Mouse (Mus musculus) C2C12 (cell line): ENCODE measurements around the gene Kiz. TPM values are rescaled to one million over a fixed set of nuclear protein-coding genes. Genes with fewer than 3 reads are reported as not detected.

Source experiments
- H3K27me3 ChIP-seq: one replicate; pipeline ENCODE4 v1.6.1; 2011; ENCODE audit not compliant: control insufficient read depth, insufficient read depth, insufficient read length
- H3K36me3 ChIP-seq: one replicate; pipeline ENCODE4 v1.6.1; 2011; ENCODE audit not compliant: control insufficient read depth, insufficient read depth
- H3K4me3 ChIP-seq: one replicate; pipeline ENCODE4 v1.5.1; 2011; ENCODE audit warnings: mild to moderate bottlenecking, control low read depth; ENCODE audit not compliant: poor library complexity, insufficient read depth, severe bottlenecking
- H3K79me2 ChIP-seq: one replicate; pipeline ENCODE4 v1.6.1; 2011; ENCODE audit not compliant: control insufficient read depth, insufficient read depth
- H3K79me3 ChIP-seq: one replicate; pipeline ENCODE4 v1.6.1; 2011; ENCODE audit warnings: low read depth, control low read depth
- H3ac ChIP-seq: one replicate; pipeline ENCODE3; 2011; ENCODE audit warnings: low read depth; ENCODE audit not compliant: control insufficient read depth, insufficient read length
- CEBPB ChIP-seq: IDR thresholded peaks from one replicate; pipeline ENCODE4 v1.6.1; 2011; ENCODE audit warnings: low read depth, mild to moderate bottlenecking, control low read depth, moderate library complexity
- CTCF ChIP-seq: IDR thresholded peaks from one replicate; pipeline ENCODE4 v1.5.1; 2011; ENCODE audit not compliant: control insufficient read depth, insufficient read depth, insufficient read length
- FOSL1 ChIP-seq: IDR thresholded peaks from one replicate; pipeline ENCODE4 v1.8.0; 2011; ENCODE audit warnings: mild to moderate bottlenecking, low read length; ENCODE audit not compliant: poor library complexity, insufficient read depth, severe bottlenecking
- MAX ChIP-seq: IDR thresholded peaks from one replicate; pipeline ENCODE4 v1.6.1; 2011; ENCODE audit warnings: mild to moderate bottlenecking, control low read depth
- MYOD1 ChIP-seq: IDR thresholded peaks from one replicate; pipeline ENCODE4 v1.6.1; 2011; ENCODE audit warnings: low read depth; ENCODE audit not compliant: control insufficient read depth, insufficient read length
- MYOG ChIP-seq: IDR thresholded peaks from one replicate; pipeline ENCODE4 v1.6.1; 2011; ENCODE audit not compliant: control insufficient read depth, insufficient read length; ENCODE audit errors: extremely low read depth
- USF1 ChIP-seq: IDR thresholded peaks from one replicate; pipeline ENCODE4 v1.6.1; 2011; ENCODE audit warnings: low read depth, mild to moderate bottlenecking, control low read depth, moderate library complexity
- polyA plus RNA-seq: library from polyadenylated mRNA; unstranded; fragments of >200 nt; fragmentation: generic; extraction: Trizol; gene quantifications from one replicate; pipeline ENCODE4 v1.2.1, GENCODE M21; 2012; ENCODE audit warnings: missing spikeins

Kiz gene
- polyA plus RNA-seq, 1 experiment, result 5.9 TPM

- Histone ChIP-seq H3K27me3 (no peaks in the 10 kb centered on the region), H3K36me3 (no peaks in the 10 kb centered on the region), H3K79me2 (no peaks in the 10 kb centered on the region), H3K4me3 (no peak overlapping the region), H3K79me3 (no peaks in the 10 kb centered on the region), H3ac (no peak overlapping the region)
- TF ChIP-seq CEBPB (no peak), FOSL1 (no peak), MYOD1 (no peak), MYOG (no peak), CTCF (no peak), MAX (no peak)
Measured at GRCm38 (mm10) chr2:146824043-146824442, 31.6 kb upstream of the Kiz start.

DNA sequence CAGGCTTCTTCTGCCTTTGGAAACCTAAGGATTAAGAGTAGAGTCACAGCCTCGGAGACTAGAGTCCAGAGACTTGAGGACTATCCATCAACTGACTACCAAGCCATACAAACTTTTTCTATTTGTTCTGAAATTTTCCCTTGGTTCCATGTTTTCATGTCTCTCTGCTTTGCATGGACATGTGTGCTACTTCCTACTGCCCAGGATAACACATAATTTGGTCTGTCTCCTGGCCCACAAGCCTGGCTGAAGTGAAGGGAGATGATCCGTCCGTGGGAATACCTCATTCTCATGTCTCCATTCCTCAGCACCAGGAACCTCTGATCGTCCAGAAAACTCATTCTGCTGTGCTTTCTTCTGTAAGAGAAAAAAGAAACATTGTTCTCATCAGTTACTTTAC, 27.7 kb upstream of the Kiz start:
- Histone ChIP-seq H3K79me3 (no peaks in the 10 kb centered on the region), H3K79me2 (no peaks in the 10 kb centered on the region), H3K36me3 (no peaks in the 10 kb centered on the region), H3K4me3 (no peak overlapping the region), H3K27me3 (no peaks in the 10 kb centered on the region), H3ac (no peak overlapping the region)
- no peak for TF ChIP-seq MYOD1
- TF ChIP-seq FOSL1, result no peak
- TF ChIP-seq CEBPB, result no peak
- TF ChIP-seq MYOG, result no peak
- TF ChIP-seq CTCF, result no peak
- no peak for TF ChIP-seq MAX
- no peak for TF ChIP-seq USF1

DNA sequence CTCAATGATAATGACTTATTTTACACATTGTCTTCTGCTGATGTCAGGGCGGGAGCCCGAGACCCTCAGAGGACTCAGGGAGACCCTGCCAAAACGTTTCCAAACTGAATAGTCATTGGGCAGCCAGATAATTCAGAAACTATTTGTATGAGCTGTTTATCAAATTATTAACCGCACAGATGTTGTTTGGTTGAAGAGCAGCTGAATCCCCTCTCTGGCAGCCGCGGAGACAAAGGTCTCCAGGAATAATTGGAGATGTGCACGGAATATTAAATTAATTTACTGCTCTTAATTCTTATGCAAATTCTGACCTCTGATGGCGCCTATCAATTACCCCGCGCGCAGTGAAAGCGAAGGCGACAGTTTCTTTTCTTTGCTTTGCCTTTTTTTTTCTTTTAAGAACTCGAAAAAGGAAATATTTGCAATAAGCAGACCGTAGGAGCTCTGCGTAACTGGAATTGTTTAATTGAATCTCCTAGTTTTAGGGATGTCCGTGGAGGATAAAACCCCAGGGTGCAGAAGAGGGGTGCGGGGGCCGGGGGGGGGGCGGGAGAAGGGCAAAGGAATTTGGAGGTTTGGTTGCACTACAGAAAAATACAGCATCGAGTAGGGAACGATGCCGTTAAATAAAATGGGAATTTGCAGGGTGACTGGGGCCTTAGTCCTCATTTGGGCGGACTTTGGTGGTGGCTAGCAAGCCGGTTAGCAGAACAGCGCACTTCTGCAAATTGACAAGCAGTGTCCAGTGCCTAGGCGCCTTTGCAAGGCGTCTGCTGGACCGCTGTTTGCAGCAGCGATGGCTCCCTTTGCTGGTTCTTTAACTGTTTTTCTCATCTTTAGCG, 22.2 kb upstream of the Kiz start:
- no peaks in the 10 kb centered on the region for H3K79me3 ChIP-seq
- H3K4me3 ChIP-seq, result no peak overlapping the region
- no peaks in the 10 kb centered on the region for H3K79me2 ChIP-seq
- H3K27me3 ChIP-seq, result peaks cover under 1% of the 10 kb centered on the region
- H3ac ChIP-seq, result no peak overlapping the region
- TF ChIP-seq MYOG (no peak), CEBPB (no peak), FOSL1 (no peak), MAX (no peak)
- H3K36me3 ChIP-seq, result no peaks in the 10 kb centered on the region

GRCm38 (mm10) chr2:146834064-146834313, 21.7 kb upstream of the Kiz start:
- no peak for TF ChIP-seq CEBPB
- TF ChIP-seq MYOG, result no peak
- TF ChIP-seq FOSL1, result no peak
- no peak for TF ChIP-seq USF1
- no peak for TF ChIP-seq CTCF
- no peak for TF ChIP-seq MYOD1
- TF ChIP-seq MAX, result no peak
- Histone ChIP-seq H3K4me3 (no peak overlapping the region), H3K79me3 (no peaks in the 10 kb centered on the region), H3K36me3 (no peaks in the 10 kb centered on the region), H3K79me2 (no peaks in the 10 kb centered on the region), H3ac (no peak overlapping the region), H3K27me3 (peaks cover 6% of the 10 kb centered on the region)

DNA sequence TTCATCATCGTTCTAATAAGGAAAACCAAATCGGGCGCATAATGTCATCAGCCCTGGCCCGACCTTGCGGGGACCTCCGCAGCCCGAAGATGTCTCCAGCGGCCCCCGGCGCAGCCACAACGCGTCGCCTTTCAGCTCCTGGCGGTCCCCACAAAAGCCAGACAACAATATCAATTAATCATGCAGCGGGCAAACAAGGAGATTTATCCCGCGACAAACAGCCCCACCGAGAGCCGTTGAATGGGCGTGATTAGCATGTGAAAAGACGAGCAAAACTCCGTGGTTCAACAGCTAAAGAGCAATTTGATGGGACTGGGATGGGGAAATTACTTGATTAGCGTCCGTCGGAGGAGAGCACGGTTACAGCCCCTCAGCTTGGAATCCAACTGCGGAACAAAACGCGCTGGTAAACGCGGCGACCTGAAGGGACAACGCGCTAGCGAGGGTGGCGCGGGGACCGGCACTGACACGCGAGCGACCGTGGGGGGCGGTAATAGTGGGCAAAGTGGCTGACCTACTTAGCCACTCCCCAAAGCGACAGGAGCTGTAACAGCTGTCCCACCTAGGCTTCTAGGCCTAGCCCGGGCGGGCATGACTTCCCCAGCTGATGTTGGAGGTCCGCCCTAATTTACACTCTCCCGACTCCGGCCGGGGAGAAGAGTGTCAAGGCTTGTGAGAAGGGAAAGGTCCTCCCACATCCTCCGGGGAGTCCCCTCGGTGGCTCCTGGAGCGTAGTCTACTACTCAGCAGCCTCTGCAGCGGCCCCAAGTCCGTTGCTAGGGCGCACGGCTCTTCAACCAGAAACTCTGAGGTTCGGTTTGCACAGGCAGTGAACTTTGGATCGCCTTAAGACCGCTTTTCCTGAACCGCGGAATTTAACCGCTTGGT, 21.1 kb upstream of the Kiz start:
- no peak overlapping the region for H3ac ChIP-seq
- no peaks in the 10 kb centered on the region for H3K79me3 ChIP-seq
- no peak overlapping the region for H3K4me3 ChIP-seq
- TF ChIP-seq MYOD1 (no peak), FOSL1 (no peak), MAX (no peak), MYOG (no peak), CTCF (no peak), USF1 (no peak), CEBPB (no peak)
- no peaks in the 10 kb centered on the region for H3K79me2 ChIP-seq
- H3K27me3 ChIP-seq, result peaks cover 11% of the 10 kb centered on the region
- no peaks in the 10 kb centered on the region for H3K36me3 ChIP-seq

DNA sequence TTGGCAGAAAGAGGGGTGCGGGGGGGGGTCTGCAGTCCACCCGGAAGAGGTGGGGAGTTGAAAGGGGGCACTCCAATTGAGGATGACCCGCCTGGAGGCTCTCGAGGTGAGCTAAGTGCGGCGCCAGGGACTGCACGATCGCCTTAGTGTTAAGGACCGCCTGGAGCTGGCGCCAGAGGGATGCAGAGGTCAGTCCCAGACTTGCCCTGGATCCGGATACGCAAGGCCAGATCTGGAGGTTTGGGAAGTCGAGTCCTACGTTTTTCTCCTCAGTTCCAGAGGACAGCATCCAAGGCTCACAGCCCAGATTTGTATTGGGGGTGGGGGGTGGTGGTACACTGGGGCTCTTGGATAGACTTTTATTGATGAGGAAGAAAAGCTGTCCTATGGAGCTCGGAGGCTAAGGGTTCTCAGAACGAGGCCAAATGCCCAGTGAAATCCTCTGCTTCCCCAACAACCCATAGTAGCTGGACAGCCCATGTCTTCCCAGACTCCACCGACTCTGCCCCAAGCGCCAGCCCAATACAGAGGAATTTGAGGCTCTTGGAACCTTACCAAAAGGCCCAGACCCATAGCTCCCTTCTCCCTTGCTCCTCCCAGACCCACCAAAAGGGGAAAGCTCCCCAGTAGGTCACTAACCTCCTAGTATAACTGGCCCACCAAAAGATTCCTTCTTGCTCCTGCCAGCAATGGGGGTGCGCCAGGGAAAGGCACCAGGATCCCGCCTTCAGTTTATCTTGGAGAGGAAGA, 20.2 kb upstream of the Kiz start:
- H3K4me3 ChIP-seq, result no peak overlapping the region
- TF ChIP-seq CTCF (no peak), MAX (no peak), MYOG (no peak), FOSL1 (no peak), USF1 (no peak), MYOD1 (no peak), CEBPB (no peak)
- H3K79me3 ChIP-seq, result no peaks in the 10 kb centered on the region
- H3K79me2 ChIP-seq, result no peaks in the 10 kb centered on the region
- H3K36me3 ChIP-seq, result no peaks in the 10 kb centered on the region
- H3K27me3 ChIP-seq, result peaks cover 11% of the 10 kb centered on the region
- no peak overlapping the region for H3ac ChIP-seq
